In genomic region chr1:75290582-75290981, GRCm38 (mm10) we compare ENCODE assay signal across 10 mouse cellular contexts. TPM values are rescaled to one million over a fixed set of nuclear protein-coding genes. Genes with fewer than 3 reads are reported as not detected.
DNase-seq lines count a peak whose midpoint lies in the region; ATAC-seq and TF ChIP-seq lines count a peak whose summit lies in the region.
"Had no signal": no experiment of that assay in that cellular context is flagged by ENCODE, and none has a peak within 500 bp of the region (broad histone marks: within the 10 kb centered on the region; RNA-seq: fewer than 3 reads in every experiment).

No protein-coding gene starts in this region.

- no peaks in the 10 kb centered on the region for H3K9me3 ChIP-seq in lung, postnatal 0 days (ENCODE audit: low read length)
- H3K9me3 ChIP-seq: limb, embryonic 15.5 days; stomach, embryonic 15.5 days had no signal

- H3K4me1 ChIP-seq in lung, postnatal 0 days (ENCODE audit: insufficient read depth, low read depth, low read length), result no peaks in the 10 kb centered on the region
- H3K4me1 ChIP-seq: stomach, embryonic 15.5 days had no signal

- peak; percentile 52 for TF ChIP-seq CTCF in lung, postnatal 0 days (IDR thresholded peaks at IDR 0.05)

- no peaks in the 10 kb centered on the region for H3K36me3 ChIP-seq in lung, postnatal 0 days (ENCODE audit: insufficient read depth, low read length)
- H3K36me3 ChIP-seq: limb, embryonic 15.5 days; stomach, embryonic 15.5 days had no signal

- peak; percentile 19 for DNase-seq in CD4-positive, CD25-positive, alpha-beta regulatory T cell, adult 2 months (ENCODE audit: low read depth, low spot score)
- peak; percentile 27 for DNase-seq in lung, postnatal 0 days (ENCODE audit: low spot score)
- no peak for DNase-seq in lung, adult 18-20 months
- peak; percentile 10 for DNase-seq in embryo, embryonic 10 days (ENCODE audit: low spot score)
- peak; percentile 61 for DNase-seq in layer of hippocampus, adult 9-11 months
- DNase-seq in right cerebral cortex, postnatal 4 days, result peak; percentile 66
- DNase-seq in adrenal gland, postnatal 4 days (ENCODE audit: low spot score in 2 of 2), result no peak

- no peak for ATAC-seq in CD4-positive, CD25-positive, alpha-beta regulatory T cell, adult 4 months
- ATAC-seq in lung, postnatal 0 days, result no peak

- no peak overlapping the region for H3K4me2 ChIP-seq in lung, postnatal 0 days (replicated peaks; ENCODE audit: low read depth, low read length)
- H3K4me2 ChIP-seq: limb, embryonic 15.5 days; stomach, embryonic 15.5 days had no signal

- no peak for TF ChIP-seq EP300 in lung, postnatal 0 days (IDR thresholded peaks at IDR 0.05)

- no peak overlapping the region for H3K27ac ChIP-seq in lung, postnatal 0 days (ENCODE audit: low read length)
- H3K27ac ChIP-seq: limb, embryonic 15.5 days; stomach, embryonic 15.5 days had no signal

- no peaks in the 10 kb centered on the region for H3K27me3 ChIP-seq in lung, postnatal 0 days (replicated peaks; ENCODE audit: insufficient read depth, low read length)
- H3K27me3 ChIP-seq: stomach, embryonic 15.5 days had no signal

- no peak overlapping the region for H3K4me3 ChIP-seq in lung, postnatal 0 days (ENCODE audit: low read depth, low read length)
- H3K4me3 ChIP-seq: limb, embryonic 15.5 days; stomach, embryonic 15.5 days had no signal

- no peak overlapping the region for H3K9ac ChIP-seq in lung, postnatal 0 days (replicated peaks; ENCODE audit: low read depth)
- H3K9ac ChIP-seq: limb, embryonic 15.5 days; stomach, embryonic 15.5 days had no signal

RNA-seq across cellular contexts. Expression of gene Resp18, which starts 12.4 kb away (rescaled TPM):
- not detected for polyA plus RNA-seq in CD4-positive, CD25-positive, alpha-beta regulatory T cell, adult 4 months (2017; shearing (Covaris generic))
- 1.5 and 1.8 TPM in 2 replicates for polyA plus RNA-seq in lung, postnatal 0 days (2015; fragmentation: Nextera tagmentation; extraction: Ambion mirVana)
- 100 to 1,000 TPM; 138 to 152 TPM for total RNA-seq in adrenal gland, postnatal 4 days (2021)

RNA-seq across cellular contexts. Expression of gene Ptprn, which starts 26.3 kb away (rescaled TPM):
- under 1 TPM; 0.22 to 0.61 TPM for polyA plus RNA-seq in CD4-positive, CD25-positive, alpha-beta regulatory T cell, adult 4 months (2017; shearing (Covaris generic))
- polyA plus RNA-seq in lung, postnatal 0 days (2015; fragmentation: Nextera tagmentation; extraction: Ambion mirVana), result 0.90 and 0.92 TPM in 2 replicates
- 10 to 100 TPM; 79.8 to 81.3 TPM for total RNA-seq in adrenal gland, postnatal 4 days (2021)

RNA-seq across cellular contexts. Expression of gene Dnpep, which starts 27.2 kb away (rescaled TPM):
- 10 to 100 TPM; 56.0 to 90.5 TPM for polyA plus RNA-seq in CD4-positive, CD25-positive, alpha-beta regulatory T cell, adult 4 months (2017; shearing (Covaris generic))
- polyA plus RNA-seq in lung, postnatal 0 days (2015; fragmentation: Nextera tagmentation; extraction: Ambion mirVana), result 109 TPM in 2 replicates
- total RNA-seq in adrenal gland, postnatal 4 days (2021), result 100 to 1,000 TPM; 106 to 113 TPM

RNA-seq across cellular contexts. Expression of gene Dnajb2, which starts 54.4 kb away (rescaled TPM):
- 10 to 100 TPM in 1 of 2 experiments, 1 to 10 TPM in 1; 10.0 to 10.3 TPM for polyA plus RNA-seq in CD4-positive, CD25-positive, alpha-beta regulatory T cell, adult 4 months (2017; shearing (Covaris generic))
- 40.1 and 45.6 TPM in 2 replicates for polyA plus RNA-seq in lung, postnatal 0 days (2015; fragmentation: Nextera tagmentation; extraction: Ambion mirVana)
- 10 to 100 TPM; 40.5 to 42.5 TPM for total RNA-seq in adrenal gland, postnatal 4 days (2021)

RNA-seq across cellular contexts. Expression of gene A630095N17Rik, which starts 58.7 kb away (rescaled TPM):
- polyA plus RNA-seq in CD4-positive, CD25-positive, alpha-beta regulatory T cell, adult 4 months (2017; shearing (Covaris generic)), result not detected
- not detected in 2 replicates for polyA plus RNA-seq in lung, postnatal 0 days (2015; fragmentation: Nextera tagmentation; extraction: Ambion mirVana)
- total RNA-seq in adrenal gland, postnatal 4 days (2021), result not detected
- polyA plus RNA-seq: limb, embryonic 15.5 days; stomach, embryonic 15.5 days had no signal

Comparison
In these comparisons a context has a peak if more than half of its experiments do, and no peak if none do; other contexts are left out.
1. DNase-seq: peak in CD4-positive, CD25-positive, alpha-beta regulatory T cell, adult 2 months (single experiment), lung, postnatal 0 days (single experiment), embryo, embryonic 10 days (single experiment), layer of hippocampus, adult 9-11 months (single experiment) and right cerebral cortex, postnatal 4 days (single experiment); none in lung, adult 18-20 months (0 of 2) and adrenal gland, postnatal 4 days (0 of 2).